Mouse (Mus musculus): ENCODE data around the gene Gpi1. TPM values are rescaled to one million over a fixed set of nuclear protein-coding genes. Genes with fewer than 3 reads are reported as not detected.

Gene Gpi1
- total and polyA plus RNA-seq, 3 experiments, result 270 to 1,355 (median 727) TPM

- no peak for DNase-seq (ENCODE audit: low read depth, low spot score)
- Histone ChIP-seq H3K4me3 (ENCODE audit: control insufficient read depth in 1 of 2, insufficient read depth in 1 of 2, low read depth in 2 of 2, low read length in 2 of 2) (no peak overlapping the region), H3K36me3 (ENCODE audit: control insufficient read depth in 1 of 2, insufficient read depth in 2 of 2, low read length in 2 of 2) (no peaks in the 10 kb centered on the region), H3K9ac (ENCODE audit: control insufficient read depth, low read depth, low read length, poor library complexity, severe bottlenecking) (no peak overlapping the region), H3K27ac (ENCODE audit: control insufficient read depth, low read depth, low read length) (no peak overlapping the region), H3K27me3 (ENCODE audit: control insufficient read depth in 1 of 2, insufficient read depth in 2 of 2, low read length in 2 of 2) (no peaks in the 10 kb centered on the region), H3K79me2 (ENCODE audit: control insufficient read depth, insufficient read depth, low read length, poor library complexity) (no peaks in the 10 kb centered on the region; the same call in 1 of the 2 replicates), H3K9me3 (replicated peaks; ENCODE audit: insufficient read depth, low read length) (no peaks in the 10 kb centered on the region), H3K4me1 (ENCODE audit: control insufficient read depth in 1 of 2, insufficient read depth in 2 of 2, low read length in 2 of 2) (no peaks in the 10 kb centered on the region)
- no peak for TF ChIP-seq MYB (IDR thresholded peaks at IDR 0.05; ENCODE audit: low read depth, low read length)
Observed at GRCm38 (mm10) chr7:34238086-34238485, 8.0 kb upstream of the Gpi1 start.

DNA sequence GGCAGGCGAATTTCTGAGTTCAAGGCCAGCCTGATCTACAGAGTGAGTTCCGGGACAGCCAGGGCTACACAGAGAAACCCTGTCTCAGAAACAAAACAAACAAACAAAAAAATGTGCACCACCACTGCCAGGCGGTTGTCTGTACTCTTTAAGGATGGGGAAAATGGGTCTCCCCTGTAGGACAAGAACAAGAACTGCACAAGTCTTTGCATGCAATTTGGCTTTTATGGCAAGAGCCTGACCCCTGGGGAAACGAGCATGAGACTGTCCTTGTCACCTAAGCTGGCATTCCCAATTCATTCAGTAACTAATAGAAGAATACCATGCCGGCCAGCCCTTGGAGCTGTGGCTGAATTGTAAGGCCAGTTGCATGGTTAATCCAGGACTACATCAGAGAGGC, 5.5 kb upstream of the Gpi1 start:
- no peak overlapping the region for H3K4me3 ChIP-seq (ENCODE audit: control insufficient read depth in 1 of 2, insufficient read depth in 1 of 2, low read depth in 2 of 2, low read length in 2 of 2)
- H3K9me3 ChIP-seq (replicated peaks; ENCODE audit: insufficient read depth, low read length), result no peaks in the 10 kb centered on the region
- no peak overlapping the region for H3K27ac ChIP-seq (ENCODE audit: control insufficient read depth, low read depth, low read length)
- H3K27me3 ChIP-seq (ENCODE audit: control insufficient read depth in 1 of 2, insufficient read depth in 2 of 2, low read length in 2 of 2), result no peaks in the 10 kb centered on the region
- H3K9ac ChIP-seq (ENCODE audit: control insufficient read depth, low read depth, low read length, poor library complexity, severe bottlenecking), result no peak overlapping the region
- no peak for TF ChIP-seq ZKSCAN1 (IDR thresholded peaks at IDR 0.05; ENCODE audit: low read depth, low read length)
- TF ChIP-seq SIN3A (IDR thresholded peaks at IDR 0.05; ENCODE audit: low read length), result no peak
- no peak for TF ChIP-seq MXI1 (IDR thresholded peaks at IDR 0.05; ENCODE audit: low read depth, low read length)
- no peak for TF ChIP-seq E2F4 (IDR thresholded peaks at IDR 0.05; ENCODE audit: borderline replicate concordance, low read depth, low read length)
- no peak for TF ChIP-seq ZC3H11A (IDR thresholded peaks at IDR 0.05; ENCODE audit: low read depth, low read length)
- TF ChIP-seq MYC (IDR thresholded peaks at IDR 0.05; ENCODE audit: low read depth, low read length), result no peak
- TF ChIP-seq CHD2 (IDR thresholded peaks at IDR 0.05; ENCODE audit: low read length), result no peak
- no peak for TF ChIP-seq NRF1 (IDR thresholded peaks at IDR 0.05; ENCODE audit: insufficient read depth, low read depth, low read length, poor library complexity, severe bottlenecking)
- no peak for TF ChIP-seq POLR2AphosphoS5 (IDR thresholded peaks at IDR 0.05; ENCODE audit: borderline replicate concordance, low read depth, low read length)
- H3K4me1 ChIP-seq (ENCODE audit: control insufficient read depth in 1 of 2, insufficient read depth in 2 of 2, low read length in 2 of 2), result peaks cover 0 to 4% of the 10 kb centered on the region in 2 experiments; a peak in 2 of 4 replicates
- H3K79me2 ChIP-seq (ENCODE audit: control insufficient read depth, insufficient read depth, low read length, poor library complexity), result no peaks in the 10 kb centered on the region; the same call in 1 of the 2 replicates
- H3K36me3 ChIP-seq (ENCODE audit: control insufficient read depth in 1 of 2, insufficient read depth in 2 of 2, low read length in 2 of 2), result peaks cover 0 to 5% of the 10 kb centered on the region in 2 experiments; a peak in 1 of 4 replicates
- no peak for DNase-seq (ENCODE audit: low read depth, low spot score)

- TF ChIP-seq USF2 (IDR thresholded peaks at IDR 0.05; ENCODE audit: borderline replicate concordance in 1 of 2, insufficient read depth in 1 of 2, low read depth in 1 of 2, low read length in 2 of 2) (no peak), POLR2A (IDR thresholded peaks at IDR 0.05; ENCODE audit: control insufficient read depth in 1 of 2, insufficient read depth in 1 of 2, low read depth in 1 of 2, low read length in 2 of 2, poor library complexity in 1 of 2) (0 out of 4 replicates have a peak, but pooled peaks of 1 of the 2 experiments have one; percentile 0)
- peak overlapping the region; percentile 69 for H3K9ac ChIP-seq (ENCODE audit: control insufficient read depth, low read depth, low read length, poor library complexity, severe bottlenecking)
- H3K27ac ChIP-seq (ENCODE audit: control insufficient read depth, low read depth, low read length), result peak overlapping the region; percentile 82
- H3K79me2 ChIP-seq (ENCODE audit: control insufficient read depth, insufficient read depth, low read length, poor library complexity), result peaks cover 2% of the 10 kb centered on the region
- H3K4me1 ChIP-seq (ENCODE audit: control insufficient read depth in 1 of 2, insufficient read depth in 2 of 2, low read length in 2 of 2), result peaks cover 0 to 4% of the 10 kb centered on the region in 2 experiments; a peak in 2 of 4 replicates
- H3K27me3 ChIP-seq (ENCODE audit: control insufficient read depth in 1 of 2, insufficient read depth in 2 of 2, low read length in 2 of 2), result no peaks in the 10 kb centered on the region
- H3K36me3 ChIP-seq (ENCODE audit: control insufficient read depth in 1 of 2, insufficient read depth in 2 of 2, low read length in 2 of 2), result peaks cover 0 to 5% of the 10 kb centered on the region in 2 experiments; a peak in 1 of 4 replicates
- no peaks in the 10 kb centered on the region for H3K9me3 ChIP-seq (replicated peaks; ENCODE audit: insufficient read depth, low read length)
- DNase-seq (ENCODE audit: low read depth, low spot score), result peak; percentile 73
- H3K4me3 ChIP-seq (ENCODE audit: control insufficient read depth in 1 of 2, insufficient read depth in 1 of 2, low read depth in 2 of 2, low read length in 2 of 2), result peak overlapping the region; percentile 59 to 69
Observed at GRCm38 (mm10) chr7:34234610-34235561, 4.8 kb upstream of the Gpi1 start.

Measured in MEL (cell line).